Comparison of ENCODE assay signal across 8 mouse cellular contexts in the genomic region with DNA sequence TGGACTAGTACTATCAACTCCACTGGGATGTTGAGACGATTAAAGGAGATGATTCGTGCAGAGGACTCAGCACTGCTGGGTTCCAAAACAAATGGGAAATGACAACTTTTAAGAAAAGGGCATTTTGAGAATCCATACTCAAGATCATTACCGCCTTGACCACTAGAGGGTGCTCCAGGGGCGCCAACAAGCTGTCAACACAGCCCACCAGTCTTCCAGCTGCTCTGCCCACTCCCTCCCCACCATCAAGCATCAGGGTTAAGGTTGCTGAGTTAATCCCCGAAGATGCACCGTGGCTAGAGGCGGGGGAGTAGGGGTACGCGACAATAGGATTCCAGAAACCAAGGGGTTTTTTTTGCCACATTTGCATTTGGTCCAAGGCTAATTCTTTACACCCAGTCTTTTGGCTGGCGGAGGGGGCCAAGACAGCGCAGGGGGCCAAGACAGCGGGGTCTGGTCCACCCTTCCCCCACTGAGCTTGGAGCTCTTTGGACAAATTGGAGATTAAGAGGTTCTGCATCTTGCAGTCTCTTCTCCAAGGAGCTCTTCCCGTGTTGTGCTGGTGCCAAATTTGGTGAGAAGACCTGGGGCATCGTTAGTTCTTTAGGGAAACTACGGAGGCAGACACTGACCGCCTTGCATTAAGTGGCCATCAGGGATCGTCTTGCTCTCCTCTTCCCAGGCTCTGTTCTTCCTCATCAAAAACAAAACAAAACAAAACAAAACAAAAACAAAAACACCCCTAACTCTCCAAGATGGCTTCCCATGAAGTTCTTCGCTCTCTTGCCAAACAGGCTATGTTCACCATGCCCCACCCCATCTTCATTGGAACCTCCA. TPM values are rescaled to one million over a fixed set of nuclear protein-coding genes. Genes with fewer than 3 reads are reported as not detected.
DNase-seq lines count a peak whose midpoint lies in the region; ATAC-seq and TF ChIP-seq lines count a peak whose summit lies in the region.

No protein-coding gene starts in this region.

- no peak overlapping the region for H3K27ac ChIP-seq in intestine, postnatal 0 days (ENCODE audit: low read depth, low read length)
- peak overlapping the region; percentile 97 for H3K27ac ChIP-seq in limb, embryonic 15.5 days

- H3K4me3 ChIP-seq in intestine, postnatal 0 days (ENCODE audit: low read depth, low read length): 0 out of 2 replicates have a peak overlapping the region, but pooled peaks have one; percentile 7
- H3K4me3 ChIP-seq in limb, embryonic 15.5 days: peak overlapping the region; percentile 77
- H3K4me3 ChIP-seq in myocyte: peak overlapping the region; percentile 74

- WGBS in intestine, postnatal 0 days: 34% methylated on average over 18 of the region's 18 CpGs
- 29% methylated on average over 18 of the region's 18 CpGs for WGBS in limb, embryonic 15.5 days

- peak overlapping the region; percentile 87 for H3K4me2 ChIP-seq in intestine, postnatal 0 days (replicated peaks; ENCODE audit: low read depth)
- peak overlapping the region; percentile 74 for H3K4me2 ChIP-seq in limb, embryonic 15.5 days
- peak overlapping the region; percentile 83 for H3K4me2 ChIP-seq in myocyte (ENCODE audit: low read depth)

- TF ChIP-seq CTCF in intestine, postnatal 0 days (IDR thresholded peaks at IDR 0.05; ENCODE audit: low read depth): peak; percentile 94

- no peaks in the 10 kb centered on the region; the same call in 1 of the 2 replicates for H3K36me3 ChIP-seq in intestine, postnatal 0 days (ENCODE audit: control insufficient read depth, insufficient read depth)
- peaks cover 30% of the 10 kb centered on the region for H3K36me3 ChIP-seq in limb, embryonic 15.5 days
- H3K36me3 ChIP-seq in myocyte (ENCODE audit: control insufficient read depth, insufficient read depth): no peaks in the 10 kb centered on the region
- H3K36me3 ChIP-seq in splenic B cell, adult 2 months (ENCODE audit: control insufficient read depth, insufficient read depth, low read length, poor library complexity, severe bottlenecking): no peaks in the 10 kb centered on the region

- no peak overlapping the region for H3ac ChIP-seq in myocyte (ENCODE audit: control insufficient read depth, insufficient read length)

- H3K27me3 ChIP-seq in intestine, postnatal 0 days (replicated peaks; ENCODE audit: control insufficient read depth, insufficient read depth, low read length): no peaks in the 10 kb centered on the region
- H3K27me3 ChIP-seq in limb, embryonic 15.5 days: no peaks in the 10 kb centered on the region
- no peaks in the 10 kb centered on the region for H3K27me3 ChIP-seq in myocyte (ENCODE audit: control insufficient read depth, insufficient read depth, insufficient read length)
- H3K27me3 ChIP-seq in splenic B cell, adult 2 months (ENCODE audit: control insufficient read depth, insufficient read depth, low read length, poor library complexity, severe bottlenecking): no peaks in the 10 kb centered on the region

- H3K4me1 ChIP-seq in intestine, postnatal 0 days (replicated peaks; ENCODE audit: control insufficient read depth, insufficient read depth, low read length): no peaks in the 10 kb centered on the region
- H3K4me1 ChIP-seq in limb, embryonic 15.5 days: peaks cover 68% of the 10 kb centered on the region

- DNase-seq in ovary, postnatal 10 days (ENCODE audit: low spot score): peak; percentile 52
- no peak for DNase-seq in ovary, adult 18-20 months (ENCODE audit: low spot score)
- DNase-seq in embryo, embryonic 11 days: peak; percentile 88
- peak; percentile 87 for DNase-seq in splenic B cell, adult 2 months (ENCODE audit: low read depth, low spot score)

- ATAC-seq in granulocyte monocyte progenitor cell, adult 5-6 weeks (replicated peaks; ENCODE audit: poor library complexity, severe bottlenecking): peak; percentile 47
- no peak for ATAC-seq in intestine, postnatal 0 days
- no peak for ATAC-seq in limb, embryonic 15.5 days (ENCODE audit: insufficient number of reproducible peaks, low FRiP score, low TSS enrichment, low read depth)

- peaks cover 15% of the 10 kb centered on the region for H3K79me2 ChIP-seq in myocyte (ENCODE audit: control insufficient read depth, insufficient read depth)

- no peak for TF ChIP-seq POLR2A in myocyte (IDR thresholded peaks at IDR 0.05; ENCODE audit: insufficient read length, low read depth)

- no peak overlapping the region for H3K9ac ChIP-seq in intestine, postnatal 0 days (ENCODE audit: low read depth, low read length)
- H3K9ac ChIP-seq in limb, embryonic 15.5 days: peak overlapping the region; percentile 82; the same call in 1 of the 2 replicates

- H3K9me3 ChIP-seq in intestine, postnatal 0 days (ENCODE audit: control insufficient read depth): no peaks in the 10 kb centered on the region
- no peaks in the 10 kb centered on the region for H3K9me3 ChIP-seq in limb, embryonic 15.5 days

TF ChIP-seq in myocyte, 11 proteins besides CTCF, POLR2A, EP300 and RAD21:
- TF ChIP-seq SRF (IDR thresholded peaks at IDR 0.05; ENCODE audit: control insufficient read depth, insufficient read length, low read depth) (no peak), MYOD1 (IDR thresholded peaks at IDR 0.05; ENCODE audit: control insufficient read depth in 1 of 3, insufficient read length in 2 of 3, low read depth in 2 of 3) (peak in 2 of 3 experiments; percentile 65 to 83), TCF3 (IDR thresholded peaks at IDR 0.05; ENCODE audit: insufficient read length, low read depth) (no peak), E2F4 (IDR thresholded peaks at IDR 0.05; ENCODE audit: insufficient read depth) (no peak), MAX (IDR thresholded peaks at IDR 0.05; ENCODE audit: low read depth) (no peak), REST (IDR thresholded peaks at IDR 0.05; ENCODE audit: insufficient read depth, insufficient read length) (no peak), CEBPB (IDR thresholded peaks at IDR 0.05; ENCODE audit: insufficient read depth, poor library complexity, severe bottlenecking) (no peak), MYOG (IDR thresholded peaks at IDR 0.05; ENCODE audit: control insufficient read depth in 1 of 3, insufficient read depth in 1 of 3, insufficient read length in 2 of 3, low read depth in 2 of 3) (peak; percentile 15 to 58 (median 19)), TCF12 (IDR thresholded peaks at IDR 0.05; ENCODE audit: insufficient read depth, poor library complexity, severe bottlenecking) (no peak), USF1 (IDR thresholded peaks at IDR 0.05; ENCODE audit: low read depth) (no peak), POLR2AphosphoS2 (IDR thresholded peaks at IDR 0.05; ENCODE audit: insufficient read length, low read depth) (no peak)

RNA-seq across cellular contexts. Expression of gene Npcd, which starts 1.8 kb away (rescaled TPM):
- total RNA-seq in granulocyte monocyte progenitor cell, adult 5-6 weeks (2014; fragmentation: Nextera tagmentation): not detected in 2 replicates
- not detected in 2 replicates for total RNA-seq in granulocyte monocyte progenitor cell, adult 5-6 weeks (2017)
- 0.61 TPM in 1 of 2 replicates, not detected in the other for polyA plus RNA-seq in intestine, postnatal 0 days (2015; fragmentation: Nextera tagmentation; extraction: Ambion mirVana)
- 0.32 TPM in 1 of 2 replicates, not detected in the other for polyA plus RNA-seq in limb, embryonic 15.5 days (2015; fragmentation: Nextera tagmentation; extraction: Ambion mirVana)
- polyA plus RNA-seq in myocyte (2012; fragmentation: generic; extraction: Trizol): 3.2 TPM

RNA-seq across cellular contexts. Expression of gene Cbx6, which starts 2.2 kb away (rescaled TPM):
- total RNA-seq in granulocyte monocyte progenitor cell, adult 5-6 weeks (2014; fragmentation: Nextera tagmentation): 10.6 and 13.5 TPM in 2 replicates
- 10.8 and 11.6 TPM in 2 replicates for total RNA-seq in granulocyte monocyte progenitor cell, adult 5-6 weeks (2017)
- 13.8 and 15.7 TPM in 2 replicates for polyA plus RNA-seq in intestine, postnatal 0 days (2015; fragmentation: Nextera tagmentation; extraction: Ambion mirVana)
- polyA plus RNA-seq in limb, embryonic 15.5 days (2015; fragmentation: Nextera tagmentation; extraction: Ambion mirVana): 83.7 and 89.1 TPM in 2 replicates
- polyA plus RNA-seq in myocyte (2012; fragmentation: generic; extraction: Trizol): 26.1 TPM

RNA-seq across cellular contexts. Expression of gene Nptxr, which starts 27.7 kb away (rescaled TPM):
- total RNA-seq in granulocyte monocyte progenitor cell, adult 5-6 weeks (2014; fragmentation: Nextera tagmentation): 0.52 and 0.85 TPM in 2 replicates
- 0.04 and 0.31 TPM in 2 replicates for total RNA-seq in granulocyte monocyte progenitor cell, adult 5-6 weeks (2017)
- polyA plus RNA-seq in intestine, postnatal 0 days (2015; fragmentation: Nextera tagmentation; extraction: Ambion mirVana): 1.2 and 1.6 TPM in 2 replicates
- 5.4 and 6.5 TPM in 2 replicates for polyA plus RNA-seq in limb, embryonic 15.5 days (2015; fragmentation: Nextera tagmentation; extraction: Ambion mirVana)
- 14.3 TPM for polyA plus RNA-seq in myocyte (2012; fragmentation: generic; extraction: Trizol)

RNA-seq across cellular contexts. Expression of gene Dnal4, which starts 54.6 kb away (rescaled TPM):
- total RNA-seq in granulocyte monocyte progenitor cell, adult 5-6 weeks (2014; fragmentation: Nextera tagmentation): 9.5 and 27.7 TPM in 2 replicates
- 11.6 and 13.5 TPM in 2 replicates for total RNA-seq in granulocyte monocyte progenitor cell, adult 5-6 weeks (2017)
- 19.5 and 20.1 TPM in 2 replicates for polyA plus RNA-seq in intestine, postnatal 0 days (2015; fragmentation: Nextera tagmentation; extraction: Ambion mirVana)
- polyA plus RNA-seq in limb, embryonic 15.5 days (2015; fragmentation: Nextera tagmentation; extraction: Ambion mirVana): 67.1 and 70.2 TPM in 2 replicates
- 66.8 TPM for polyA plus RNA-seq in myocyte (2012; fragmentation: generic; extraction: Trizol)

RNA-seq across cellular contexts. Expression of gene Apobec3, which starts 59.2 kb away (rescaled TPM):
- 213 and 215 TPM in 2 replicates for total RNA-seq in granulocyte monocyte progenitor cell, adult 5-6 weeks (2014; fragmentation: Nextera tagmentation)
- total RNA-seq in granulocyte monocyte progenitor cell, adult 5-6 weeks (2017): 159 and 162 TPM in 2 replicates
- 5.1 and 6.4 TPM in 2 replicates for polyA plus RNA-seq in intestine, postnatal 0 days (2015; fragmentation: Nextera tagmentation; extraction: Ambion mirVana)
- polyA plus RNA-seq in limb, embryonic 15.5 days (2015; fragmentation: Nextera tagmentation; extraction: Ambion mirVana): 14.7 and 15.3 TPM in 2 replicates
- 10.0 TPM for polyA plus RNA-seq in myocyte (2012; fragmentation: generic; extraction: Trizol)

Comparison
In these comparisons a context has a peak if more than half of its experiments do, and no peak if none do; other contexts are left out.
1. H3K4me3 ChIP-seq: peak in every context shown above with its lines; median percentile 77 in limb, embryonic 15.5 days; 74 in myocyte; 7 in intestine, postnatal 0 days.